Mouse (Mus musculus): Measurements from ENCODE around the gene Gm21981.
A peak's percentile ranks its signal among the peaks of the same experiment; 100 is the strongest.
"Not testable (repeated sequence)": the region's sequence is repeated elsewhere in the genome, so short reads cannot be mapped to it uniquely, and the experiment has no call there.

Gm21981 gene

DNA sequence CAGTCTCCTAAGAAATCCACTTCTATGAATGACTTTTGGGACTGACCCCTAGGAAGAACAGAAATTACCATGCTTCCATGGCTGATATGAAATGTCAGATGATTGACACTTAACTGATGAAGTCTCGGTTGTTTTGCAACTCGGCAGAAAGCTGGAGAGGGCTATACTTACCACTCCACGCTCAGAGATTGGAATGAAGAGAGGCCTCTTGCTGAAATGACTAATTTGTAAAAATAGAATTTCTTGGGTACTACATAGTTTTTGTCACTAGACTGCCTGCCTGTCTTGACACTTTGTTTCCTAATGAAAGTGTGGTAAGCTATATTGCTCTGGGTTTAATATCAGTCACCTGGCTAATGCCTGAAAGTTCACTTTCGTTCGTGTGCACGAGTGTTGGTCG lies 29.8 kb downstream of the Gm21981 start:
- no peak for DNase-seq (ENCODE audit: low spot score)

DNA sequence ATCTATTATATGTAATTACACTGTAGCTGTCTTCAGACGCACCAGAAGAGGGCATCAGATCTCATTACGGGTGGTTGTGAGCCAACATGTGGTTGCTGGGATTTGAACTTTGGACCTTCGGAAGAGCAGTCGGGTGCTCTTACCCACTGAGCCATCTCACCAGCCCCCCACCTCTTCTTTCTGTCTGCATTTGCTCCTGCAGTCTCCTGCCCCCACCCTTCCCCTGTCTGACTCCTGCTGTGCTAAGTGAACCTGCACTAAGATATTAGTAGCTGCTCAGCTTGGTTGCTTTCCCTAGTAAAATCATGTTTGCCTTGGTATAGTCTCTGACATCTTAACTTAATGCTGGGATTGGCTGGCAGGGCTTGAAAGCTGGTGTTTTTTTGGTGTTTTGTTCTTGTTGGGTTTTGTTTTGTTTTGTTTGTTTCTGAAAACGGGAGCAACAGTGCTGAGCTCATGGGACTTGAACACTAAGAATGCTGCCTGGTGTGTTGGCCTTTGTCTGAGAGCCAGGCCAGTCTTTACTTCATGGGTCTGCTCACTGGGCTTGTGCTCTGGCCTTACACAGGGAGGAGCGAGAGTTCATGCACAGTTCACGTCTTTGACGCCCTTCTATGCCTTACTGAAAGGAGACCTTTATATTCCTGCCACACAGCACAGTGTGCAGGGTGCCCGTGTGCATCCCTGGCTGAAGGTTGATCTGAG lies 31.1 kb downstream of the Gm21981 start:
- no peak for DNase-seq (ENCODE audit: low spot score)

DNA sequence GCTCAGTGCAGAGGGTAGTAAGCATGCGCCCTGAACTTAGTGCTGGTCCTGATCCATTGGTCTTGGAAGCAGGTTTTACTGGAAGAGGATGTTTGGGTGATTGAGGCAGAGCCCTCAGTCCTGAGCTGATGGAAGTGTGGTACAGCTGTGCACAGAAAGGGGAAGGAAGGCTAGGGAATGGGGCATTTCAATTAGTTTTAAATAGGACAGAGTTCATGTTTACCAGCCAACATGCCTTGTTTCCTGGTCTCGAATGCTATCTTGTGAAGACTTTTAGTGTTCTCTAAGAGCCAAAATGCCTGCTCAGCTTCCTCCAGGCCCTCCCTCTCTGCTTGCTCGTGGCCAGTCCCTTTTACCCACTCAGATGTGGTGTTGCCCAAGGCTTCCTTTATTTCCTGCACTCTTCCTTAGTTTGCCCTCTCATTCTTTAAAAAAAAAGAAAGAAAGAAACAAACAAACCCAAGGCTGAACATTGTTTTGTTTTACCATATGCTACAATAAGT lies 35.5 kb downstream of the Gm21981 start:
- no peak for DNase-seq (ENCODE audit: low spot score)

DNA sequence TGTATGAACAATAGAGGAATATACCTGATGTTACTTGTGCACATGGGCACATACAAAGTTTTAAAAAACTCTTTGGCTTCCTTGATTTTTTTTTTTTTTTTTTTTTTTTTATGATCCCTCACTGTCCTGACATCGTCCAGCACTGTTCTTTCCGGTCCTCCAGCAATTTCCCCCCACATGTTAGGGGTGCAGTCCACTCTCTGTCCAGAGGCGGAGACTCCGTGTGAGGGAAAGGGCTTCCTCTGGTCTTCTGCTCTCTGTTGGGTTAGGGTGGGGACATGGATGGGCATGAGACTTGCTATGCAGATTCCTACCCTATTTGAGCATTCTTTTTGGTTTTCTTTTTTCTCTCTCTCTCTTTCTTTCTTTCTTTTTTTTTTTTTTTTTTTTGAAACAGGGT lies 36.4 kb downstream of the Gm21981 start:
- DNase-seq (ENCODE audit: low spot score), result no peak

DNA sequence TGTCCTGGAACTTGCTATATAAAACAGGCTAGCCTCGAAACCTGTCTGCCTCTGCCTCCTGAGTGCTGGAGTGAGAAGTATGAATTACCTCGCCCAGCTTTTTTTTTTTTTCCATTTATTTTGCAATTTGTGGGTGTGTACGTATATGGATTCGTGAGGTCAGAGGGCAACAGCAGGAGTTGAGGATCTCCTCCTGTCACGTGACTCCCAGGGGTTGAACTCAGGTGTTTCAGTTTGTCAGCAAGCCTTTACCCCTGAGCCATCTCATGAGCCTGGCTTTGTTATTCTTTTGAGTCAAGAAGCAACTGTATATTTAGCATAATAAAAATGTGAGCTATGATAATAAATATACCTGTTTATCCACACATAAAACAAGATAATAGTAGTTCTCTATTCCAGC lies 38.6 kb downstream of the Gm21981 start:
- DNase-seq (ENCODE audit: low spot score), result no peak

DNA sequence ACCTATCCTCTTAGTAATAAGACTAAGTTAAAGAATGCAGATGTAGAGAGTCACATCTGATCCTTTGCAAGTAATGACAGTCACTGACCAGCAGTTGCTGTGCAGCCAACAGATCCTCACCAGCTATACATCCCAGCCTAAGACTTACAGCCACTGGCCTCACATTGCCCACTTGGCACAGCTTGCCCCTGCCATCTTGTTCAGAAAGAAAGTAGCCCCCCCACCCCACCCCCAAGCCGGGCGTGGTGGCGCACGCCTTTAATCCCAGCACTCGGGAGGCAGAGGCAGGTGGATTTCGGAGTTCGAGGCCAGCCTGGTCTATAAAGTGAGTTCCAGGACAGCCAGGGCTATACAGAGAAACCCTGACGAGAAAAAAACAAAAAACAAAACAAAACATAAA lies 39.9 kb downstream of the Gm21981 start:
- not testable (repeated sequence) for DNase-seq (ENCODE audit: low spot score)

DNA sequence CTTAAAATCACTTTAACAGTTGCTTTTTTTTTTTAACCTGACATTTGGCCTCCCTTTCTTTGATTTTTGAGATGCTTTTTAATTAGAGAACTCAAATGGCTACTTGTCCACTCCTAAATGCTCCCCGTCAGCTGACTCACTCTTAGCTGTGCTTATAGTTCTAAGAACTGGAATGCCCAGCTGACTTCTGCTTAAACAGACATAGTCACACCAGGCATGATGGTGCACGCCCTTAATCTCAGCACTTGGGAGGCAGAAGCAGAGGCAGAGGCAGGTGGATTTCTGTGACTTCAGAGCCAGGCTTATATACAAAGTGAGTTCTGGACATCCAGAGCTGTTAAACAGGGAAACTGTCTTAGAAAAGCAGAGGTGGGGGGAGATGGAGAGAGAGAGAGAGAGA lies 42.3 kb downstream of the Gm21981 start:
- no peak for DNase-seq (ENCODE audit: low spot score)

DNA sequence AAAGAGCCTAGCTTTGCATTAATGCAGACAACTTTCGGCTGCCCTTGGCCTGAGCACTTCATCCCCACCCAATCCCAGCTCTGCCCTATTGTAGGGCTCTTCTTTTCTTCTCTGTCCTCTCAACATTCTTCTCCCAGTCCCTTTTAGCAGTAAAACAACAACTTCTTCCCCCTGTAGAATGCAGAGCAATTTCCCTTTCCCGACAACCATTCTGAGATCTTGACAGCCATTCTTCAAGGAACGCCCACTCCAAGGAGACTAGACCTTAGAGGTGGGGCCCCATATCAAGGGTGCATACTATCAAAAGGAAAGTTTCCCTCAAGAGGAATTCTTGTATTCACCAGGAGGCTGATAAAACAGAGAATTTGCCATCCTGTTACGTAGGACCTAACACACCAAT lies 45.3 kb downstream of the Gm21981 start:
- DNase-seq (ENCODE audit: low spot score), result no peak

DNA sequence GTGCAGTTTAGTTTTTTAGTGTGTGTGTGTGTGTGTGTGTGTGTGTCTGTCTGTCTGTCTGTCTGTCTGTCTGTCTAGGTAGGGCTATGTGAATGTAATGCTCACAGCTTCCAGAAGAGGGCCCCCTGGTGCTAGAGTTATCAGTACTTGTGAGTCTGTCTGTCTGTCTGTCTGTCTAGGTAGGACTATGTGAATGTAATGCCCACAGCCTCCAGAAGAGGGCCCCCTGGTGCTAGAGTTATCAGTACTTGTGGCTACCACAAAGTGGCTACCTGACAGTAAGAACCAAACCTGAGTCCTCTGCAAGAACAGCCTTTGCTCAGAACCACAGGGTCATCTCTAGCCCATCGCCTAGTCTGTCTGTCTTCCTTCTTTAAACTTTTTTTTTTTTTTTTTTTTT lies 47.6 kb downstream of the Gm21981 start:
- DNase-seq (ENCODE audit: low spot score), result peak; percentile 5

DNA sequence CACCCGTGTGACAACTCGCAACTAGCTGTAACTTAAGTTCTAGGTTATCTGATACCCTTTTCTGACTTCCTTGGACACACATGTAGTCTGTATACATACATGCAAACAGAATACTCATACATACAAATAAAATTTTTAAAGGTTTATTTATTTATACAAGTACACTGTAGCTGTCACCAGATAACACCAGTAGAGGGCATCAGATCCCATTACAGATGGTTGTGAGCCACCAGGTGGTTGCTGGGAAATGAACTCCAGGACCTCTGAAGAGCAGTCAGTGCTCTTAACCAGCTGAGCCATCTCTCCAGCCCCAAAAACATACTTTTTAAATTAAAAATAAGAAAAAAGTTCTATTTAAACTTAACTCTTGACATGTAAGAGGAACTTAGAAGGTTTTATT lies 51.3 kb downstream of the Gm21981 start:
- DNase-seq (ENCODE audit: low spot score), result no peak
